Mouse (Mus musculus) neural tube, embryonic 14.5 days (tissue): Measurements from ENCODE around the gene Gm9376. TPM values are rescaled to one million over a fixed set of nuclear protein-coding genes. Genes with fewer than 3 reads are reported as not detected.
A peak's percentile ranks its signal among the peaks of the same experiment; 100 is the strongest.

Experiments
- ATAC-seq: fragments of 200-750 bp; cut with Nextera tagmentation; 2 replicates; pipeline ENCODE4 v1.8.0; 2017; ENCODE audit warnings: low read depth, mild to moderate bottlenecking, moderate TSS enrichment, moderate library complexity
- H3K27ac ChIP-seq: fragments of 300-500 bp; sonication (generic); 2 replicates; pipeline ENCODE4 v1.5.1; 2014; ENCODE audit warnings: low read depth, mild to moderate bottlenecking, control low read depth, low read length, moderate library complexity, mixed read lengths
- H3K27me3 ChIP-seq: fragments of 300-500 bp; sonication (generic); 2 replicates; pipeline ENCODE4 v1.6.1; 2014; ENCODE audit warnings: low read length; ENCODE audit not compliant: control insufficient read depth, insufficient read depth
- H3K36me3 ChIP-seq: fragments of 300-500 bp; sonication (generic); 2 replicates; pipeline ENCODE4 v1.6.1; 2014; ENCODE audit warnings: low read length, mixed read lengths; ENCODE audit not compliant: control insufficient read depth, insufficient read depth
- H3K4me1 ChIP-seq: fragments of 300-500 bp; sonication (generic); 2 replicates; pipeline ENCODE4 v1.6.1; 2014; ENCODE audit warnings: low read length; ENCODE audit not compliant: control insufficient read depth, insufficient read depth
- H3K4me2 ChIP-seq: fragments of 300-500 bp; sonication (generic); 2 replicates; pipeline ENCODE4 v1.6.1; 2014; ENCODE audit warnings: mild to moderate bottlenecking, low read depth, low read length, control low read depth
- H3K4me3 ChIP-seq: fragments of 300-500 bp; sonication (generic); 2 replicates; pipeline ENCODE4 v1.5.1; 2014; ENCODE audit warnings: low read depth, low read length, control low read depth, mixed read lengths
- H3K9ac ChIP-seq: fragments of 300-500 bp; sonication (generic); replicated peaks from 2 replicates; pipeline ENCODE4 v1.6.1; 2014; ENCODE audit warnings: low read depth, mild to moderate bottlenecking, control low read depth, low read length, mixed read lengths
- H3K9me3 ChIP-seq: fragments of 300-500 bp; sonication (generic); 2 replicates; pipeline ENCODE4 v1.6.1; 2016; ENCODE audit warnings: low read length; ENCODE audit not compliant: control insufficient read depth
- WGBS: fragments of 180-500 bp; shearing (Covaris S2); extraction: QIAGEN DNeasy Blood & Tissue Kit; methylation state at CpG from one replicate; pipeline ENCODE4 v1.1.7; 2014; 5-methylcytosine and 5-hydroxymethylcytosine counted together
- polyA plus RNA-seq: library from polyadenylated mRNA; unstranded; fragments of >200 nt; fragmentation: Nextera tagmentation; extraction: Ambion mirVana; gene quantifications from 2 replicates; pipeline ENCODE4 v1.2.1, GENCODE M21; 2014

Gm9376 gene
- polyA plus RNA-seq, result not detected in 2 replicates

DNA sequence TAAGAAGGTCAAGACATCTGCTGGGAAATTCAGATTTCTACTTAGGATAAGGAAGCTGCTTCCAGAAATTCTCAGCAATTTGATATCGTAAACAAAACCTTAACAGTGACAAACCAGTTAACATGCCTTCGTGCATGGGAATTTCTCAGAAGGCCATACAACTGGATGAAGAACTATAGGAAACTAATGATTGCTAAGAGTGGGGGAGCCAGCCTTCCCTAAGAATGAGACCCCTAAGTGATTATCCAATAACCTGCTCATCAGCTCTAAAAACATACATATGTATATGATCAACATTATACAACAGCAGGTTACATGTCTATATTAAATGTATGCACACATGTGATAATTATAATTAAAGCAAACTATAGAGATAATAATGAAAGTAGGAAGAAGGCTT is at the start of gene Gm9376:
Gene Gm9376, plus strand, starts transcription at position 301 of the 400 bp plus-strand sequence.
- no peaks in the 10 kb centered on the region for H3K4me1 ChIP-seq
- H3K36me3 ChIP-seq, result no peaks in the 10 kb centered on the region
- ATAC-seq, result no peak
- H3K27ac ChIP-seq, result no peak within 1 kb of the TSS
- no peak within 1 kb of the TSS for H3K4me3 ChIP-seq
- H3K27me3 ChIP-seq, result no peaks in the 10 kb centered on the region
- 98% methylated on average over 2 of the region's 2 CpGs for WGBS
- H3K9me3 ChIP-seq, result no peaks in the 10 kb centered on the region
- H3K4me2 ChIP-seq, result no peak within 1 kb of the TSS
- H3K9ac ChIP-seq, result no peak within 1 kb of the TSS

DNA sequence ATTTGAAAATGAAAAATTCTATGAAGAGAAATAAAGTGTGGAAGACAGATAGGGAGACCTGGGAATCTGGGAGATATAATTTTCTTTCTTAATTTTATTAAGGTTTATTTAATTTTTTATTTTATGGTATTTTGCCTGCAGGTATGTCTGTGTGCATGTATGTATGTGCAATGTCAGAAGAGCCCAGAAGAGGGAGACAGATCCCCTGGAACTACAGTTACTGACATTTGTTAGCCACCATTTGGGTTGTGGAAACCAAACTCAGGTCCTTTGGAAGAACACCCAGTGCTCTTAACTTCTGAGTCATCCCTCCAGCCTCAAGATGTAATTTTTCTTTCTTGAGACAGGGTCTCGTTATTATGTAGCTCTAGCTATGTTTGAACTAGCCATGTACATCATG is 45.9 kb upstream of the Gm9376 start:
- WGBS, result 94% methylated on average over 1 of the region's 1 CpGs
- Histone ChIP-seq H3K9me3 (no peaks in the 10 kb centered on the region), H3K27me3 (peaks cover 11% of the 10 kb centered on the region), H3K9ac (no peak overlapping the region), H3K4me1 (0 out of 2 replicates have a peak, but pooled peaks cover 4% of the 10 kb centered on the region), H3K4me2 (no peak overlapping the region), H3K36me3 (no peaks in the 10 kb centered on the region), H3K27ac (no peak overlapping the region), H3K4me3 (no peak overlapping the region)
- ATAC-seq, result no peak

DNA sequence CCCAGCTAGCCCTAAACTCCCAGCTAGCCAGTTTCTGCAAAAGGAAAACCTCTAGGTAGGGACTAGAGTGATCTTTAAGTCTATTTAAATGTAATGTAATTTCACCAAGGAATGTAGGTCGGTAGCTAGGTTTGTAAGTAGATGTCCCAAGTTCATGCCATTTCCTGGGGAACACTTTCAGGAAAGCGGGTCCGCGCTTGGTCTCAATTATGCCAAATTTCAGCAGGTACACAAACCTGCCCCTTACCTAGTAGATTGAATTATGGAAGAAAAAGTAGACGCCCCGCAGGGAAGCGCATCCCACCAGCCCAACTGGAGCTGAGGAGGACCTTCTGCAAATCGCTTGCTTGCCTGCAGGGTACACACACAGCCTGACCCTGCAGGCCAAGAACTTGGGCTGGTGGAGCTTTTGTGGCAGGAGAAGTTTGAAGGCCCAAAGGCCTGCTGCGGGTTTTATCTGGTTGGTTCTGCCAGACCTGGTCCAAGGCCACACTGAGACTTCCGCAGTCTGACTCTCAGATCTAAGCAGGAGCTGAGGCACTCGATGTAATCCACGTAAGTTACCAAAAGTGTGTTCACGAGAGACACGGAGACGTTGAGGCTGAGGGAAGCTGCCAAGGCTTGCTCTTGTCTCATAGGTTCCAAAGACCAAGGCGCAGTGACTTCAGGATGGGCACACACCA is 41.6 kb upstream of the Gm9376 start:
- WGBS, result 23% methylated on average over 16 of the region's 16 CpGs
- H3K9me3 ChIP-seq, result no peaks in the 10 kb centered on the region
- H3K36me3 ChIP-seq, result no peaks in the 10 kb centered on the region
- H3K4me2 ChIP-seq, result no peak overlapping the region
- no peak overlapping the region for H3K4me3 ChIP-seq
- no peak for ATAC-seq
- peaks cover 18% of the 10 kb centered on the region for H3K27me3 ChIP-seq
- H3K27ac ChIP-seq, result no peak overlapping the region
- no peak overlapping the region for H3K9ac ChIP-seq
- H3K4me1 ChIP-seq, result 0 out of 2 replicates have a peak, but pooled peaks cover 4% of the 10 kb centered on the region

- H3K4me2 ChIP-seq, result peak overlapping the region; percentile 9
- H3K9me3 ChIP-seq, result no peaks in the 10 kb centered on the region
- 0 out of 2 replicates have a peak, but pooled peaks cover 4% of the 10 kb centered on the region for H3K4me1 ChIP-seq
- WGBS, result under 1% methylated on average over 21 of the region's 21 CpGs
- no peak overlapping the region for H3K4me3 ChIP-seq
- no peak overlapping the region for H3K27ac ChIP-seq
- H3K36me3 ChIP-seq, result no peaks in the 10 kb centered on the region
- H3K9ac ChIP-seq, result no peak overlapping the region
- peaks cover 18% of the 10 kb centered on the region for H3K27me3 ChIP-seq
- peak; percentile 70 for ATAC-seq
These were observed 40.8 kb upstream of the Gm9376 start for GRCm38 (mm10) chr14:118225911-118226310.

DNA sequence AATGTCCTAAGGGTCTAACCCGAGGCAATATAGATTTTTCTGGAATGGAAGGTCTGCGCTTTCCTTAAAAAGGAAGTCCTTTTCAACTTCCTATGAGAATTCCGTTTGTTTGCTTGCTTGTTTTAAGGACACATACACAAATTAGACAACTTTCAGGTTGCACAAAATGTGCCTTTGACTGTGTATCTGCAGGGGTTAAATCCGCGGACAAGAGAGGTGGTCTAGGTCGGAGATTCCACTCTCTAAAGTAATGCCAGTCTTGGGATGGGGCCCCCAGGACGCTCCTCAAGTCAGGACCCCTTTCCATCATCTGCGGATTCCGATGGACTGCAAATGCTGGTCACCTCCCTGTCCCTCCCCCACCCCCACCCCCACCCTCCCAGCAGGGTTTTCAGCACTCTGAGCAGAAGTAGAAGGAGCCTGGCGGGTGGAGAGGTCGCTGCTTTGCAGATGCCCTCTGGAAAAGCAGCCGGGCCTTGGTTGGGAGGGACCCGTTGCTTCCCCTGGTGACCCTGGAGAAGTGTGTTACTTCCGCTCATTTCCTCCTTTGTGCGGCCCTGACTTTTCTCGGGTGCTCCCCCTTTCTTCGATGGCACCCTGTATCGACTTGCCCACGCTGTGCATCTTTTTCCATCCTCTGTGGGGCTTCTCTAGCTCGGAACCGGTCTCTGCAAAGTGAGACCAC is 40.1 kb upstream of the Gm9376 start:
- ATAC-seq, result no peak
- no peak overlapping the region for H3K9ac ChIP-seq
- 2% methylated on average over 21 of the region's 21 CpGs for WGBS

DNA sequence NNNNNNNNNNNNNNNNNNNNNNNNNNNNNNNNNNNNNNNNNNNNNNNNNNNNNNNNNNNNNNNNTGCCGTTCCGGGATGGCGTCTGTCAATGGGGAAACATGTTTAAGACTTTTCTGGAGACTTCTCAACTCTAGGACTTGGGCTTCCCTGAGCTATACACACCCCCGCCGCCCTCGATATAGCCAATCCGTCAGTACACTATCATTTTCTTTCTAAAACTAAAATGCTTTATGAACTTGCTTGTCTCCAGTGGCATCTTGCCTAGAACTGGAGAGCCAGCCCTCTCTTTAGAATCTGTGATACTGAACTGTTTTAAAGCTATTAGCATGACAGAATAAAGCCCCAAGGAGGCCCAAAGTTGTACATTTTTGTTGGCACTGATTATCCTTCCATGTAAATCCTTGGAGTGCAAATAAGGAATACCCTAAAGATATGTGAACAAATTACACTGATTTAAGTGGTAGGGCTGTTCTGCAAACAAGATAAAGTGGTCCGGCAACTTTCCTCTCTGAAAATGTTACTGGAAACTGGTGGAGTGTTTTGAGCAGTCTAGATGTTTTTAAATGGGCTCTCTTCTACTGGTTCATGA is 34.3 kb upstream of the Gm9376 start:
- no peaks in the 10 kb centered on the region for H3K9me3 ChIP-seq
- 2% methylated on average over 8 of the region's 8 CpGs for WGBS
- H3K9ac ChIP-seq, result 0 out of 2 replicates have a peak overlapping the region, but pooled peaks have one; percentile 11
- H3K4me2 ChIP-seq, result peak overlapping the region; percentile 29; the same call in 1 of the 2 replicates
- peaks cover 24% of the 10 kb centered on the region for H3K27me3 ChIP-seq
- peak overlapping the region; percentile 28; the same call in 1 of the 2 replicates for H3K27ac ChIP-seq
- no peaks in the 10 kb centered on the region for H3K36me3 ChIP-seq
- ATAC-seq, result no peak
- peaks cover 27% of the 10 kb centered on the region; the same call in 1 of the 2 replicates for H3K4me1 ChIP-seq
- H3K4me3 ChIP-seq, result peak overlapping the region; percentile 18; the same call in 1 of the 2 replicates

More for the DNA sequence above, 40.1 kb upstream of the Gm9376 start:
- H3K4me3 ChIP-seq, result no peak overlapping the region
- no peaks in the 10 kb centered on the region for H3K9me3 ChIP-seq
- H3K27me3 ChIP-seq, result peaks cover 18% of the 10 kb centered on the region
- no peak overlapping the region for H3K27ac ChIP-seq
- no peak overlapping the region; the same call in 1 of the 2 replicates for H3K4me2 ChIP-seq
- 0 out of 2 replicates have a peak, but pooled peaks cover 8% of the 10 kb centered on the region for H3K4me1 ChIP-seq
- H3K36me3 ChIP-seq, result no peaks in the 10 kb centered on the region

DNA sequence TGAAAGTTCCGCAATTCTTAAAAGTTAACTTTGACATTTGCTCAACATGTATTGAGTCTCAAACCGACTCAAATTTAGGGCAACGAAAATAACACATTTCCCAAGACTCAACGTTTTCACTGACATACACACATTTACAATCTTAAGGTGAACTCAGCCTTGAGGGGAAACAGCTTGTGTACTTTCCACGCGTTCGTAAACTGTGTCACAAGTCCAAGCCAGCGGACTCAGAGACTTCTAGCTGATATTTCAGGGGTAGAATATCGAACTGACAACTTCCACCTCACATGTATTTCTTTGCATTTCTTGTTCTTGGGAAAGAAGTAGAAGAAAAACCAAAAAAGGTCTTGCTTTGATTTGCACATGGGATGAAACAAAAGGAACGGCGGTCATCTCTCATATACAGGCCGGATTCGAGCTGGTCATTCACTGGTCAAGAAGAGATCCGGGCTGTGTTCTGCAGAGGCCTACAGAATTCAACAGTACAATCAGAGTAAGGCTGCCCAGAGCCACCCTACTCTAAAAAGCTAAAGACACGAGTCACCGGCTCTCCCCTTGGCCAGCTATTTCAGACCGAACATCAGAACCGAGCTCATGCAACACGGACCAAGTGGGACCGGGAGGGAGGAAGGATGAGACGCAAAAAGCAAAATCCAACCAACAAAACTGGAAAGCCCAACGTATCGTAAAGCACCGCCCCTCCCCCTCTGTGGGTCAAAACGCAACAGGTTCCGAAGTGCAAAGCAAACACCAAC is 32.8 kb upstream of the Gm9376 start:
- Histone ChIP-seq H3K27me3 (peaks cover 24% of the 10 kb centered on the region), H3K27ac (peak overlapping the region; percentile 34; the same call in 1 of the 2 replicates)
- WGBS, result 2% methylated on average over 26 of the region's 26 CpGs

GRCm38 (mm10) chr14:118234541-118235210 is 32.1 kb upstream of the Gm9376 start:
- Histone ChIP-seq H3K4me1 (peaks cover 27% of the 10 kb centered on the region; the same call in 1 of the 2 replicates), H3K4me2 (peak overlapping the region; percentile 82), H3K4me3 (peak overlapping the region; percentile 54), H3K36me3 (no peaks in the 10 kb centered on the region), H3K9ac (peak overlapping the region; percentile 66), H3K27ac (peak overlapping the region; percentile 78), H3K9me3 (no peaks in the 10 kb centered on the region), H3K27me3 (peaks cover 24% of the 10 kb centered on the region)
- WGBS, result under 1% methylated on average over 59 of the region's 84 CpGs
- no peak for ATAC-seq

More for the DNA sequence above, 32.8 kb upstream of the Gm9376 start:
- Histone ChIP-seq H3K9me3 (no peaks in the 10 kb centered on the region), H3K4me3 (peak overlapping the region; percentile 54), H3K9ac (peak overlapping the region; percentile 66), H3K4me1 (peaks cover 27% of the 10 kb centered on the region; the same call in 1 of the 2 replicates), H3K4me2 (peak overlapping the region; percentile 82), H3K36me3 (no peaks in the 10 kb centered on the region)
- no peak for ATAC-seq
